Mouse (Mus musculus) liver, postnatal 0 days (tissue): ENCODE measurements around the gene Cdh18. TPM values are rescaled to one million over a fixed set of nuclear protein-coding genes. Genes with fewer than 3 reads are reported as not detected.
"Not testable (repeated sequence)": the region's sequence is repeated elsewhere in the genome, so short reads cannot be mapped to it uniquely, and the experiment has no call there.

Source experiments
- ATAC-seq: fragments of 200-750 bp; cut with Nextera tagmentation; 2 replicates; pipeline ENCODE4 v1.8.0; 2017; ENCODE audit warnings: mild to moderate bottlenecking, moderate library complexity
- DNase-seq: peaks from one replicate; pipeline ENCODE4 v3.0.0-alpha.2; 2016
- H3K27ac ChIP-seq: fragments of 300-500 bp; sonication (generic); 2 replicates; pipeline ENCODE4 v1.5.1; 2014; ENCODE audit warnings: antibody characterized with exemption, moderate library complexity, mild to moderate bottlenecking, low read depth
- H3K27me3 ChIP-seq: fragments of 300-500 bp; sonication (generic); 2 replicates; pipeline ENCODE4 v1.6.1; 2014; ENCODE audit warnings: low read length, control low read depth, mixed read lengths; ENCODE audit not compliant: insufficient read depth
- H3K36me3 ChIP-seq: fragments of 300-500 bp; sonication (generic); replicated peaks from 2 replicates; pipeline ENCODE4 v1.6.1; 2014; ENCODE audit warnings: mild to moderate bottlenecking, control low read depth, low read length, moderate library complexity, mixed read lengths; ENCODE audit not compliant: insufficient read depth
- H3K4me1 ChIP-seq: fragments of 300-500 bp; sonication (generic); 2 replicates; pipeline ENCODE4 v1.6.1; 2014; ENCODE audit warnings: antibody characterized with exemption, mild to moderate bottlenecking, control low read depth; ENCODE audit not compliant: insufficient read depth
- H3K4me2 ChIP-seq: fragments of 300-500 bp; sonication (generic); 2 replicates; pipeline ENCODE4 v1.6.1; 2014; ENCODE audit warnings: low read depth, mild to moderate bottlenecking, low read length, moderate library complexity, mixed read lengths
- H3K4me3 ChIP-seq: fragments of 300-500 bp; sonication (generic); 2 replicates; pipeline ENCODE4 v1.5.1; 2014; ENCODE audit warnings: low read depth, low read length
- H3K9ac ChIP-seq: fragments of 300-500 bp; sonication (generic); replicated peaks from 2 replicates; pipeline ENCODE4 v1.6.1; 2014; ENCODE audit warnings: mild to moderate bottlenecking, moderate library complexity
- H3K9me3 ChIP-seq: fragments of 300-500 bp; sonication (generic); 2 replicates; pipeline ENCODE4 v1.6.1; 2016; ENCODE audit warnings: mild to moderate bottlenecking, control low read depth, low read length, mixed read lengths
- CTCF ChIP-seq: sonication (generic); IDR thresholded peaks from 2 replicates; pipeline ENCODE4 v1.5.1; 2016; ENCODE audit warnings: antibody characterized with exemption, low read depth
- EP300 ChIP-seq: IDR thresholded peaks from 2 replicates; pipeline ENCODE4 v1.6.1; 2016; ENCODE audit warnings: antibody characterized with exemption, low read depth, mild to moderate bottlenecking
- WGBS: fragments of 180-500 bp; shearing (Covaris S2); extraction: QIAGEN DNeasy Blood & Tissue Kit; methylation state at CpG from one replicate; pipeline ENCODE4 v1.1.7; 2014; ENCODE audit not compliant: insufficient replicate concordance; 5-methylcytosine and 5-hydroxymethylcytosine counted together
- polyA plus RNA-seq: library from polyadenylated mRNA; unstranded; fragments of >200 nt; fragmentation: Nextera tagmentation; extraction: Ambion mirVana; gene quantifications from 2 replicates; pipeline ENCODE4 v1.2.1, GENCODE M21; 2015

The Cdh18 gene
- polyA plus RNA-seq, 1 experiment from 2014 or later, result not detected

- Histone ChIP-seq H3K9ac (no peak overlapping the region), H3K36me3 (no peaks in the 10 kb centered on the region), H3K4me2 (no peak overlapping the region), H3K27me3 (no peaks in the 10 kb centered on the region), H3K4me3 (no peak overlapping the region), H3K9me3 (no peaks in the 10 kb centered on the region), H3K4me1 (no peaks in the 10 kb centered on the region), H3K27ac (no peak overlapping the region)
- WGBS, result 71% methylated on average over 3 of the region's 3 CpGs
- TF ChIP-seq CTCF (no peak), EP300 (no peak)
- no peak for ATAC-seq
- no peak for DNase-seq
Measured at GRCm38 (mm10) chr15:23316766-23317165, 767.9 kb downstream of the Cdh18 start.

- H3K9ac ChIP-seq, result no peak overlapping the region
- H3K27me3 ChIP-seq, result no peaks in the 10 kb centered on the region
- H3K4me3 ChIP-seq, result no peak overlapping the region
- H3K36me3 ChIP-seq, result no peaks in the 10 kb centered on the region
- H3K27ac ChIP-seq, result no peak overlapping the region
- H3K4me2 ChIP-seq, result no peak overlapping the region
- no peaks in the 10 kb centered on the region for H3K4me1 ChIP-seq
- DNase-seq, result no peak
- no peaks in the 10 kb centered on the region for H3K9me3 ChIP-seq
- TF ChIP-seq EP300, result no peak
- no peak for TF ChIP-seq CTCF
- no peak for ATAC-seq
Measured at GRCm38 (mm10) chr15:23317409-23317808, 768.6 kb downstream of the Cdh18 start.

DNA sequence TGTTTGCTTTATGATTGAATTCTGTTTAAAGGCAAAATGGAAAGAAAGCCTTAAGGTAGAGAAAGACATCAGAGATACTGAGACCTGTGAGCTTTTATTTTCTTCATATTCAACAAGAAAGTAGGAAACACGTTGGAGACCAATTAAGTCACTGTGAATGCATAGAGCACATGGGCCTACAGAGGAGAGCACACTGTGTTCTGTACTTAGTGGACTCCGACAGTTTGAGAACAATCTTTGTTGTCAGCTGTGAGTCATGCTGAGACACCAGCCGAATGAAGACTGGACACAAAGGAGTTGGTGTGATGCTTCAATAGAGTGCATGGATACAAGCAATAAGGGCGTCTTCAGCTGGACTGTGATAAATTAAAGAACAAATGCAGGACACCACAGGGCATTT is 791.5 kb downstream of the Cdh18 start:
- H3K27ac ChIP-seq, H3K27me3 ChIP-seq, H3K9ac ChIP-seq, H3K36me3 ChIP-seq, ATAC-seq, H3K4me1 ChIP-seq, H3K4me2 ChIP-seq, DNase-seq, H3K4me3 ChIP-seq, H3K9me3 ChIP-seq: not testable (repeated sequence)
- WGBS, result no CpG with 5 or more reads among the region's 4 CpGs

DNA sequence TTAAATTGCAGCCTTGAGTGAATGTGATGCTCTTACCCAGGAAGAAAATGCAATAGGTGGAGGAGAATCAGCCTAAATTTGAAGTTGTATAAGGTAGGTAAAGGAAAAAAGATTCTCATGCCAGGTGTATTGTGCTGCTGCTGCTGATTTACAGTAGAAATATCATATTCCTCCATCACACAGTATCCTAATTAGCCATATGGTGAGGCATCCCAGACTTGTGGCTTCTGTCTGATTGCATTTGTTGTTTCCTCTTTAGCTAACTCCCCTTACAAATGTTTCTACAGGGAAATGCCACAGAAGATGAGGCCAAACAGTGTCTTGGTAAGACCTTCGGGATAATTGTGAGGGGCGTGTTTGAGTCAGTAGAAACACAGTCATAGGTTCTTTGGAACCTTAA is 802.3 kb downstream of the Cdh18 start:
- H3K4me2 ChIP-seq, result no peak overlapping the region
- H3K4me1 ChIP-seq, result no peaks in the 10 kb centered on the region
- no peak overlapping the region for H3K9ac ChIP-seq
- no peak for TF ChIP-seq CTCF
- TF ChIP-seq EP300, result no peak
- no peak for DNase-seq
- H3K27ac ChIP-seq, result no peak overlapping the region
- WGBS, result 57% methylated on average over 2 of the region's 2 CpGs
- no peaks in the 10 kb centered on the region for H3K27me3 ChIP-seq
- H3K9me3 ChIP-seq, result no peaks in the 10 kb centered on the region
- ATAC-seq, result no peak
- H3K36me3 ChIP-seq, result no peaks in the 10 kb centered on the region
- no peak overlapping the region for H3K4me3 ChIP-seq

- DNase-seq (no peak), ATAC-seq (no peak)
- H3K36me3 ChIP-seq, result no peaks in the 10 kb centered on the region
- H3K27ac ChIP-seq, result no peak overlapping the region
- H3K4me3 ChIP-seq, result no peak overlapping the region
- H3K9ac ChIP-seq, result no peak overlapping the region
- no peaks in the 10 kb centered on the region for H3K4me1 ChIP-seq
- H3K9me3 ChIP-seq, result no peaks in the 10 kb centered on the region
- no peaks in the 10 kb centered on the region for H3K27me3 ChIP-seq
- WGBS, result 81% methylated on average over 3 of the region's 3 CpGs
- no peak overlapping the region for H3K4me2 ChIP-seq
- no peak for TF ChIP-seq EP300
- TF ChIP-seq CTCF, result no peak
Measured at GRCm38 (mm10) chr15:23366325-23366724, 817.5 kb downstream of the Cdh18 start.

GRCm38 (mm10) chr15:23367712-23368111 is 818.9 kb downstream of the Cdh18 start:
- DNase-seq (no peak), ATAC-seq (no peak)
- no peak overlapping the region for H3K4me3 ChIP-seq
- no peaks in the 10 kb centered on the region for H3K36me3 ChIP-seq
- H3K27me3 ChIP-seq, result no peaks in the 10 kb centered on the region
- H3K4me2 ChIP-seq, result no peak overlapping the region
- H3K9me3 ChIP-seq, result no peaks in the 10 kb centered on the region
- no peaks in the 10 kb centered on the region for H3K4me1 ChIP-seq
- WGBS, result 41% methylated on average over 1 of the region's 1 CpGs
- no peak overlapping the region for H3K27ac ChIP-seq
- no peak overlapping the region for H3K9ac ChIP-seq
- no peak for TF ChIP-seq CTCF
- TF ChIP-seq EP300, result no peak

DNA sequence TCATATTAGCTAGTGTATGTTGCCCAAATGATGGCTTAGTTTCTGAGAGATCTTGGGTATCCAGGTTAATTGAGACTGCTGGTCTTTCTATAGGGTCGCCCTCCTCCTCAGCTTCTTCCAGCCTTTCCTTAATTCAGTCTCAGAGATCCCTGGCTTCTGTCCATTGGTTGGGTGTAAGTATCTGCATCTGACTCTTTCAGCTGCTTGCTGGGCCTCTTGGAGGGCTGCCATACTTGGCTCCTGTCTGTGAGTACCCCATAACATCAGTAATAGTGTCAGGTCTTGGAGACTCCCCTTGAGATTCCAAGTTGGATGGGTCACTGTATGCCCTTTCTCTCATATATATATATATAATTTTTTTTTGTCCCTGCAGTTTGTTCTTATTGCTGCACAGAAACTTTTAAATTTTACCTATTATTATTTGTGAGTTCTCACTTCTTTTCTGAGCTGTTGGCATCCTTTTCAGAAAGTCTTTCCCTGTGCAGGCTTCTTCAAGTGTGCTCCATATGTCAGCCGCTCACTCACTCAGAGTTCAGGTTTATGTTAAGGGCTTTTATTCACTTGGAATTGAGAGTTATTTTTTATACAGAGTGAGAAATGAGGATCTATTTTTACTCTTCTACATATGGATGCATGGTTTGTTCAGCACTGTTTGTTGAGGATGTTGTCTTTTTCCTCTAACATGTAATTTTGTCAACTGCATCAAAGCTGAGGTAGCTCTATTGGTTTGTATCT is 829.4 kb downstream of the Cdh18 start:
- H3K27me3 ChIP-seq, result no peaks in the 10 kb centered on the region
- no peaks in the 10 kb centered on the region for H3K9me3 ChIP-seq
- TF ChIP-seq CTCF (no peak), EP300 (no peak)
- no peak overlapping the region for H3K27ac ChIP-seq
- H3K4me2 ChIP-seq, result no peak overlapping the region
- no peak for ATAC-seq
- no peak for DNase-seq
- no peaks in the 10 kb centered on the region for H3K36me3 ChIP-seq
- H3K4me3 ChIP-seq, result no peak overlapping the region
- 81% methylated on average over 2 of the region's 2 CpGs for WGBS
- H3K9ac ChIP-seq, result no peak overlapping the region
- no peaks in the 10 kb centered on the region for H3K4me1 ChIP-seq
